17 mouse cellular contexts compared by ENCODE assay signal in the genomic region with DNA sequence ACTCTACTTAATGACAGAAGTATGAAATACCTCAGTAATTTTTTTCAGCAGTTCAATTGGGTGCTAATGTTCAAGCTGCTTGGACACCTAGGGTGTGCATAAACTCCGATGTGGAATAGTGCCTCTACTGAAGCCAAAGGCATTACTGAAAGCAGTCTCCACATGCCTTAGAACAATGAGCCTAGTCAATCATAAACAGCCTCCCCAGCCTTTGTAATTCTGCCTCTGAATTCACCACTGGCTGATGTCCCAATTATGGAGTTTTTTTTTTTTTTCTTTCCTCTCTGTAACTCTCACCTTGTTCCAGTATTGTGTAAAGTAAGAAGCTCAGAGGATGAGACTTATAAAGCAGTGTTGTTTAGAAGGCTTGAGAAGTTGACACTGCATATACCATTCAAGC.
"Had no signal": no experiment of that assay in that cellular context is flagged by ENCODE, and none has a peak within 500 bp of the region (broad histone marks: within the 10 kb centered on the region; RNA-seq: fewer than 3 reads in every experiment).

No protein-coding gene starts in this region.

- H3K4me1 ChIP-seq: limb, embryonic 10.5 days had no signal

- H3K36me3 ChIP-seq: limb, embryonic 10.5 days; limb, embryonic 13.5 days; liver, embryonic 12.5 days; liver, embryonic 15.5 days had no signal

- H3K4me3 ChIP-seq: limb, embryonic 10.5 days; limb, embryonic 13.5 days; liver, embryonic 12.5 days; liver, embryonic 15.5 days had no signal

- H3K4me2 ChIP-seq: limb, embryonic 13.5 days; liver, embryonic 12.5 days; liver, embryonic 15.5 days; midbrain, embryonic 11.5 days had no signal

- DNase-seq: kidney, postnatal 10 days; kidney, postnatal 36 days; lung, adult 2 months; lung, postnatal 14 days; lung, postnatal 4 days; midbrain, embryonic 14.5 days; right cerebral cortex, postnatal 25 days; spleen, adult 18-20 months; thymus, adult 2 months; thymus, postnatal 14 days; thymus, postnatal 4 days had no signal

- H3K27ac ChIP-seq: limb, embryonic 10.5 days; limb, embryonic 13.5 days; liver, embryonic 12.5 days; liver, embryonic 15.5 days had no signal

- H3K9ac ChIP-seq: limb, embryonic 13.5 days; liver, embryonic 12.5 days; liver, embryonic 15.5 days had no signal

- H3K9me3 ChIP-seq: limb, embryonic 10.5 days; limb, embryonic 13.5 days; liver, embryonic 12.5 days; liver, embryonic 15.5 days had no signal

- H3K27me3 ChIP-seq: limb, embryonic 13.5 days; liver, embryonic 12.5 days; liver, embryonic 15.5 days had no signal

- ATAC-seq: intestine, postnatal 0 days; liver, embryonic 12.5 days had no signal
